26 mouse cellular contexts compared by ENCODE assay signal in genomic region chr13:102886147-102886546, GRCm38 (mm10).
A peak's percentile ranks its signal among the peaks of the same experiment; 100 is the strongest.
DNase-seq lines count a peak whose midpoint lies in the region; ATAC-seq lines count a peak whose summit lies in the region.
"Had no signal": no experiment of that assay in that cellular context is flagged by ENCODE, and none has a peak within 500 bp of the region (broad histone marks: within the 10 kb centered on the region; RNA-seq: fewer than 3 reads in every experiment).

No protein-coding gene starts in this region.

- 86% methylated on average over 4 of the region's 4 CpGs for WGBS in neural tube, embryonic 11.5 days
- 72% methylated on average over 4 of the region's 4 CpGs for WGBS in midbrain, embryonic 11.5 days

- no peak overlapping the region for H3K4me3 ChIP-seq in neural tube, embryonic 11.5 days (ENCODE audit: low read depth, low read length)
- H3K4me3 ChIP-seq in midbrain, embryonic 11.5 days (ENCODE audit: low read depth, low read length), result no peak overlapping the region
- H3K4me3 ChIP-seq: embryonic facial prominence, embryonic 15.5 days; erythroblast, embryonic 14.5 days; forebrain, embryonic 10.5 days; forebrain, embryonic 15.5 days; heart, embryonic 10.5 days; heart, embryonic 15.5 days; hindbrain, embryonic 10.5 days; intestine, embryonic 15.5 days had no signal

- H3K9me3 ChIP-seq in neural tube, embryonic 11.5 days (ENCODE audit: control insufficient read depth, low read length), result no peaks in the 10 kb centered on the region
- no peaks in the 10 kb centered on the region for H3K9me3 ChIP-seq in midbrain, embryonic 11.5 days (ENCODE audit: control insufficient read depth, low read length)
- H3K9me3 ChIP-seq: embryonic facial prominence, embryonic 15.5 days; forebrain, embryonic 10.5 days; forebrain, embryonic 15.5 days; heart, embryonic 10.5 days; heart, embryonic 15.5 days; hindbrain, embryonic 10.5 days; intestine, embryonic 15.5 days had no signal

- DNase-seq in neural tube, embryonic 11.5 days (ENCODE audit: low spot score), result peak; percentile 1
- no peak for DNase-seq in neural tube, embryonic 10.5 days (ENCODE audit: extremely low spot score, low spot score)
- no peak for DNase-seq in midbrain, embryonic 11.5 days (ENCODE audit: low spot score, missing footprints)
- no peak for DNase-seq in urinary bladder, postnatal 14 days (ENCODE audit: low spot score)
- DNase-seq: adrenal gland, adult 2 months; adrenal gland, postnatal 25 days; cerebellum, adult 18-20 months; cerebellum, adult 9-11 months; cerebellum, postnatal 36 days; embryo, embryonic 11 days; gastrocnemius, postnatal 10 days; heart, postnatal 14 days had no signal

- no peak overlapping the region for H3K4me2 ChIP-seq in neural tube, embryonic 11.5 days (ENCODE audit: low read depth)
- H3K4me2 ChIP-seq in midbrain, embryonic 11.5 days, result no peak overlapping the region
- H3K4me2 ChIP-seq: embryonic facial prominence, embryonic 15.5 days; forebrain, embryonic 15.5 days; heart, embryonic 15.5 days; hindbrain, embryonic 14.5 days; intestine, embryonic 15.5 days had no signal

- no peak overlapping the region for H3K27ac ChIP-seq in neural tube, embryonic 11.5 days (ENCODE audit: low read depth, low read length)
- H3K27ac ChIP-seq in midbrain, embryonic 11.5 days (ENCODE audit: low read depth, low read length), result no peak overlapping the region
- H3K27ac ChIP-seq: embryonic facial prominence, embryonic 15.5 days; forebrain, embryonic 10.5 days; heart, embryonic 10.5 days; heart, embryonic 15.5 days; hindbrain, embryonic 10.5 days; hindbrain, embryonic 14.5 days; intestine, embryonic 15.5 days had no signal

- H3K27me3 ChIP-seq in neural tube, embryonic 11.5 days (ENCODE audit: control insufficient read depth, insufficient read depth, low read length), result no peaks in the 10 kb centered on the region
- H3K27me3 ChIP-seq in midbrain, embryonic 11.5 days (ENCODE audit: control insufficient read depth, insufficient read depth, low read length), result no peaks in the 10 kb centered on the region
- H3K27me3 ChIP-seq: embryonic facial prominence, embryonic 15.5 days; forebrain, embryonic 15.5 days; heart, embryonic 15.5 days; intestine, embryonic 15.5 days; Patski had no signal

- no peaks in the 10 kb centered on the region for H3K4me1 ChIP-seq in neural tube, embryonic 11.5 days (ENCODE audit: control insufficient read depth, insufficient read depth, low read length)
- no peaks in the 10 kb centered on the region for H3K4me1 ChIP-seq in midbrain, embryonic 11.5 days (ENCODE audit: control insufficient read depth, insufficient read depth, low read length)

- no peak overlapping the region for H3K9ac ChIP-seq in neural tube, embryonic 11.5 days (ENCODE audit: low read length)
- no peak overlapping the region for H3K9ac ChIP-seq in midbrain, embryonic 11.5 days (ENCODE audit: low read length)
- H3K9ac ChIP-seq: embryonic facial prominence, embryonic 15.5 days; forebrain, embryonic 15.5 days; heart, embryonic 15.5 days; hindbrain, embryonic 14.5 days; intestine, embryonic 15.5 days had no signal

- no peak for ATAC-seq in neural tube, embryonic 11.5 days (ENCODE audit: insufficient read depth, low FRiP score, low TSS enrichment)
- ATAC-seq in common myeloid progenitor, adult 5-6 weeks (replicated peaks; ENCODE audit: low read depth, poor library complexity, severe bottlenecking), result peak; percentile 83
- ATAC-seq in megakaryocyte progenitor cell, adult 5-6 weeks (replicated peaks; ENCODE audit: poor library complexity), result peak; percentile 76
- no peak for ATAC-seq in midbrain, embryonic 11.5 days (ENCODE audit: low FRiP score)
- ATAC-seq: activated CD4-positive, CD25-positive, alpha-beta regulatory T cell, adult 4 months; CD4-positive, CD25-positive, alpha-beta regulatory T cell, adult 4 months; forebrain, embryonic 15.5 days; intestine, embryonic 15.5 days; Patski had no signal

- no peaks in the 10 kb centered on the region for H3K36me3 ChIP-seq in neural tube, embryonic 11.5 days (ENCODE audit: control insufficient read depth, insufficient read depth, low read length)
- no peaks in the 10 kb centered on the region for H3K36me3 ChIP-seq in midbrain, embryonic 11.5 days (ENCODE audit: control insufficient read depth, insufficient read depth, low read length)
- H3K36me3 ChIP-seq: embryonic facial prominence, embryonic 15.5 days; forebrain, embryonic 10.5 days; forebrain, embryonic 15.5 days; heart, embryonic 15.5 days; hindbrain, embryonic 10.5 days; intestine, embryonic 15.5 days had no signal

Comparison
In these comparisons a context has a peak if more than half of its experiments do, and no peak if none do; other contexts are left out.
1. ATAC-seq: peak in common myeloid progenitor, adult 5-6 weeks (single experiment) and megakaryocyte progenitor cell, adult 5-6 weeks (single experiment); none in neural tube, embryonic 11.5 days (single experiment) and midbrain, embryonic 11.5 days (single experiment).